ENCODE assay signal across 8 mouse cellular contexts in the genomic region with DNA sequence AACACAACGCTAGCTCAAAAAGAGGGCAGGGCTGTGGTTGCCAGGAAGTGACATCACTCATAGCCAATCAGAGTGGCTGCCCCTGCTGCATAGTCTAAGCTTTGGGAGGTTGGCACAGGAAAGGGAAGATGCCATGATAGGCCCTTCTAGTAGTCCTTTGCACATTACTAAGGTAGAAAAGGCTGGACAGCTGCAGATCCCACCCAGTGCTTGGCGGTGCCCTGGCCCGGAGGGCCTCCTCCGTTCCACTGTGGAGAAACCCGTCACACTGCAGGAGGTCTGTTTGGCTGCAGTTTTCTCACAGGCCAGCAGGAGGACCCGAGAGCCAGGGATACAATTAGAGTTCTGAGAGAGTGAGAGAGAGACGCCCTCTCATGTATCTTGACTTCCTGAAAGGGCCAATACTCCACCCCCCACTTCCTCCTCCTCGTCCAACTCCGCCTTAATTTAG. TPM values are rescaled to one million over a fixed set of nuclear protein-coding genes. Genes with fewer than 3 reads are reported as not detected.
DNase-seq lines count a peak whose midpoint lies in the region; ATAC-seq and TF ChIP-seq lines count a peak whose summit lies in the region.

No protein-coding gene starts in this region.

- no peak for ATAC-seq in heart, embryonic 11.5 days (replicated peaks; ENCODE audit: insufficient number of reproducible peaks, low FRiP score, low TSS enrichment)
- ATAC-seq in kidney, embryonic 15.5 days (replicated peaks; ENCODE audit: low FRiP score), result peak; percentile 24; the same call in 1 of the 2 replicates
- ATAC-seq in limb, embryonic 15.5 days (ENCODE audit: insufficient number of reproducible peaks, low FRiP score, low TSS enrichment, low read depth), result peak; percentile 40; the same call in 1 of the 2 replicates
- ATAC-seq in midbrain, postnatal 0 days (ENCODE audit: low FRiP score), result peak; percentile 69

- no peak overlapping the region for H3K9ac ChIP-seq in heart, embryonic 11.5 days (ENCODE audit: low read depth, low read length)
- no peak overlapping the region for H3K9ac ChIP-seq in kidney, embryonic 15.5 days
- no peak overlapping the region for H3K9ac ChIP-seq in limb, embryonic 15.5 days
- no peak overlapping the region for H3K9ac ChIP-seq in midbrain, postnatal 0 days (replicated peaks; ENCODE audit: low read length, poor library complexity, severe bottlenecking)

- no peak overlapping the region for H3K27ac ChIP-seq in embryonic fibroblast, embryonic 13.5 days (ENCODE audit: insufficient read depth, low read length)
- H3K27ac ChIP-seq in heart, embryonic 11.5 days (ENCODE audit: low read depth, low read length), result no peak overlapping the region
- H3K27ac ChIP-seq in kidney, embryonic 15.5 days, result no peak overlapping the region
- H3K27ac ChIP-seq in limb, embryonic 15.5 days, result peak overlapping the region; percentile 43
- 0 out of 2 replicates have a peak overlapping the region, but pooled peaks have one; percentile 43 for H3K27ac ChIP-seq in midbrain, postnatal 0 days (ENCODE audit: low read depth, low read length)

- H3K9me3 ChIP-seq in heart, embryonic 11.5 days (replicated peaks; ENCODE audit: control insufficient read depth, low read length), result no peaks in the 10 kb centered on the region
- H3K9me3 ChIP-seq in kidney, embryonic 15.5 days (replicated peaks), result no peaks in the 10 kb centered on the region
- no peaks in the 10 kb centered on the region for H3K9me3 ChIP-seq in limb, embryonic 15.5 days
- no peaks in the 10 kb centered on the region for H3K9me3 ChIP-seq in midbrain, postnatal 0 days (ENCODE audit: low read length)

- TF ChIP-seq POLR2A in embryonic fibroblast, embryonic 13.5 days (IDR thresholded peaks at IDR 0.05; ENCODE audit: low read depth, low read length), result no peak

- WGBS in heart, embryonic 11.5 days (ENCODE audit: insufficient replicate concordance), result 20% methylated on average over 9 of the region's 9 CpGs
- WGBS in kidney, embryonic 15.5 days, result 21% methylated on average over 9 of the region's 9 CpGs
- 9% methylated on average over 9 of the region's 9 CpGs for WGBS in limb, embryonic 15.5 days
- WGBS in midbrain, postnatal 0 days, result 12% methylated on average over 9 of the region's 9 CpGs

- H3K27me3 ChIP-seq in heart, embryonic 11.5 days (ENCODE audit: control insufficient read depth, insufficient read depth, low read length), result no peaks in the 10 kb centered on the region
- H3K27me3 ChIP-seq in kidney, embryonic 15.5 days, result no peaks in the 10 kb centered on the region
- no peaks in the 10 kb centered on the region for H3K27me3 ChIP-seq in limb, embryonic 15.5 days
- H3K27me3 ChIP-seq in midbrain, postnatal 0 days (ENCODE audit: insufficient read depth, low read length), result no peaks in the 10 kb centered on the region

- no peaks in the 10 kb centered on the region for H3K4me1 ChIP-seq in embryonic fibroblast, embryonic 13.5 days (ENCODE audit: control insufficient read depth, insufficient read depth, low read length)
- H3K4me1 ChIP-seq in heart, embryonic 11.5 days (ENCODE audit: control insufficient read depth, insufficient read depth, low read length), result peaks cover 21% of the 10 kb centered on the region
- peaks cover 29% of the 10 kb centered on the region for H3K4me1 ChIP-seq in kidney, embryonic 15.5 days
- H3K4me1 ChIP-seq in limb, embryonic 15.5 days, result peaks cover 23% of the 10 kb centered on the region
- H3K4me1 ChIP-seq in midbrain, postnatal 0 days (ENCODE audit: insufficient read depth, low read length), result peaks cover 10% of the 10 kb centered on the region; the same call in 1 of the 2 replicates

- H3K36me3 ChIP-seq in heart, embryonic 11.5 days (ENCODE audit: control insufficient read depth, insufficient read depth, low read length), result peaks cover 29% of the 10 kb centered on the region
- H3K36me3 ChIP-seq in kidney, embryonic 15.5 days, result peaks cover 61% of the 10 kb centered on the region
- H3K36me3 ChIP-seq in limb, embryonic 15.5 days, result peaks cover 91% of the 10 kb centered on the region
- peaks cover 36% of the 10 kb centered on the region for H3K36me3 ChIP-seq in midbrain, postnatal 0 days (ENCODE audit: insufficient read depth, low read length)

- H3K4me3 ChIP-seq in embryonic fibroblast, embryonic 13.5 days (ENCODE audit: insufficient read depth, low read length), result no peak overlapping the region
- 0 out of 2 replicates have a peak overlapping the region, but pooled peaks have one; percentile 8 for H3K4me3 ChIP-seq in heart, embryonic 11.5 days (ENCODE audit: low read depth, low read length)
- H3K4me3 ChIP-seq in kidney, embryonic 15.5 days (replicated peaks), result 0 out of 2 replicates have a peak overlapping the region, but pooled peaks have one; percentile 18
- no peak overlapping the region for H3K4me3 ChIP-seq in limb, embryonic 15.5 days
- no peak overlapping the region for H3K4me3 ChIP-seq in midbrain, postnatal 0 days (ENCODE audit: low read depth, low read length)

- TF ChIP-seq CTCF in embryonic fibroblast, embryonic 13.5 days (IDR thresholded peaks at IDR 0.05; ENCODE audit: borderline replicate concordance, insufficient read depth, low read length), result peak; percentile 48
- peak; percentile 92 for TF ChIP-seq CTCF in midbrain, postnatal 0 days (IDR thresholded peaks at IDR 0.05)

- DNase-seq in 416B (ENCODE audit: low read depth), result peak; percentile 95
- peak; percentile 46 to 67 for DNase-seq in adrenal gland, postnatal 4 days (ENCODE audit: low spot score in 2 of 2)
- DNase-seq in midbrain, postnatal 0 days (ENCODE audit: low spot score), result peak; percentile 76
- peak; percentile 84 to 90 for DNase-seq in spleen, postnatal 36 days (ENCODE audit: low spot score in 2 of 2)

- peak overlapping the region; percentile 39 for H3K4me2 ChIP-seq in heart, embryonic 11.5 days
- H3K4me2 ChIP-seq in kidney, embryonic 15.5 days, result 0 out of 2 replicates have a peak overlapping the region, but pooled peaks have one; percentile 35
- no peak overlapping the region for H3K4me2 ChIP-seq in limb, embryonic 15.5 days
- H3K4me2 ChIP-seq in midbrain, postnatal 0 days (ENCODE audit: low read depth, low read length, poor library complexity, severe bottlenecking), result peak overlapping the region; percentile 1; the same call in 1 of the 2 replicates

RNA-seq across cellular contexts. Expression of a gene that starts 38.9 kb away (rescaled TPM):
- total RNA-seq in adrenal gland, postnatal 4 days (2021), result 10 to 100 TPM; 10.3 to 12.9 TPM
- 8.8 and 13.7 TPM in 2 replicates for polyA plus RNA-seq in embryonic fibroblast, embryonic 13.5 days (2011; ENCODE audit: insufficient read length, low read depth, missing spikeins)
- 28.2 and 34.6 TPM in 2 replicates for polyA plus RNA-seq in heart, embryonic 11.5 days (2014; fragmentation: Nextera tagmentation; extraction: Ambion mirVana)
- 7.7 and 12.6 TPM in 2 replicates for polyA plus RNA-seq in kidney, embryonic 15.5 days (2015; fragmentation: Nextera tagmentation; extraction: Ambion mirVana)
- 17.5 and 18.2 TPM in 2 replicates for polyA plus RNA-seq in limb, embryonic 15.5 days (2015; fragmentation: Nextera tagmentation; extraction: Ambion mirVana)
- total RNA-seq in midbrain, postnatal 0 days (2014; rRNA removed), result 19.2 and 21.4 TPM in 2 replicates
- polyA plus RNA-seq in midbrain, postnatal 0 days (2015; fragmentation: Nextera tagmentation; extraction: Ambion mirVana), result 1.3 and 1.6 TPM in 2 replicates

RNA-seq across cellular contexts. Expression of a gene that starts 51.1 kb away (rescaled TPM):
- total RNA-seq in adrenal gland, postnatal 4 days (2021), result 10 to 100 TPM; 37.8 to 41.2 TPM
- polyA plus RNA-seq in embryonic fibroblast, embryonic 13.5 days (2011; ENCODE audit: insufficient read length, low read depth, missing spikeins), result 27.2 and 29.5 TPM in 2 replicates
- 15.6 and 21.1 TPM in 2 replicates for polyA plus RNA-seq in heart, embryonic 11.5 days (2014; fragmentation: Nextera tagmentation; extraction: Ambion mirVana)
- 13.0 and 13.7 TPM in 2 replicates for polyA plus RNA-seq in kidney, embryonic 15.5 days (2015; fragmentation: Nextera tagmentation; extraction: Ambion mirVana)
- polyA plus RNA-seq in limb, embryonic 15.5 days (2015; fragmentation: Nextera tagmentation; extraction: Ambion mirVana), result 18.2 and 22.4 TPM in 2 replicates
- 129 and 200 TPM in 2 replicates for total RNA-seq in midbrain, postnatal 0 days (2014; rRNA removed)
- polyA plus RNA-seq in midbrain, postnatal 0 days (2015; fragmentation: Nextera tagmentation; extraction: Ambion mirVana), result 50.8 and 55.4 TPM in 2 replicates

Comparison
In these comparisons a context has a peak if more than half of its experiments do, and no peak if none do; other contexts are left out.
1. H3K27ac ChIP-seq: peak in limb, embryonic 15.5 days (single experiment) and midbrain, postnatal 0 days (single experiment); none in embryonic fibroblast, embryonic 13.5 days (single experiment), heart, embryonic 11.5 days (single experiment) and kidney, embryonic 15.5 days (single experiment).
2. H3K4me3 ChIP-seq: peak in heart, embryonic 11.5 days (single experiment) and kidney, embryonic 15.5 days (single experiment); none in embryonic fibroblast, embryonic 13.5 days (single experiment), limb, embryonic 15.5 days (single experiment) and midbrain, postnatal 0 days (single experiment).
3. Peak in every context shown above with its lines, with median percentiles within 50 percentile points of each other: DNase-seq.